Mouse (Mus musculus) stomach, postnatal 0 days (tissue): ENCODE results near the gene Creb1.

ENCODE experiments used
- CTCF ChIP-seq: IDR thresholded peaks from 2 replicates; pipeline ENCODE4 v1.5.1; 2016; ENCODE audit warnings: antibody characterized with exemption, low read depth, mild to moderate bottlenecking, moderate library complexity
- EP300 ChIP-seq: optimal IDR thresholded peaks from 2 replicates; pipeline ENCODE3; 2016; ENCODE audit warnings: antibody characterized with exemption

DNA sequence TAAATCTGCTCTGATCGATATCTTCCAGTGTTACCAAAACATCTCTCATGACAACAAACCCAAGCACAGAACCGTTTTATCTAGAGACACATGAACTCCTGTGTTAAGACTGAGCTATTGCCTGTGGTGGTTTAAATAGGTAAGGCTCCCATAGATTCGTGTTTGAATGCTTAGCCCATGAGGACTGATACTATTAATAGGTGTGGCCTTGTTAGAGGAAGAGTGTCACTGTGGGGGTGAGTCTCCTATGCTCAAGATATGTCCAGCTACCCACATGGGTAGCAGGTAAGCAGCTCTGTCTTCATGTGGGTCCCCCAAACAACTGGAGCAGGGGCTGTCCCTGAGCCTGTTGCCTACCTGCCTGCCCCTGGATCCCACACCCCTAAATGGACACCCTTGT, 15.9 kb upstream of the Creb1 start:
- TF ChIP-seq CTCF (no peak), EP300 (no peak)
